Mouse (Mus musculus) cerebellum, postnatal 36 days (tissue): ENCODE results near the gene Safb.

Experiments used
- DNase-seq, 2 experiments: peaks; one replicate each; pipeline ENCODE4 v3.0.0; 2021 to 2022; ENCODE audit warnings: mixed read lengths in 2 of 2

The Safb gene

DNA sequence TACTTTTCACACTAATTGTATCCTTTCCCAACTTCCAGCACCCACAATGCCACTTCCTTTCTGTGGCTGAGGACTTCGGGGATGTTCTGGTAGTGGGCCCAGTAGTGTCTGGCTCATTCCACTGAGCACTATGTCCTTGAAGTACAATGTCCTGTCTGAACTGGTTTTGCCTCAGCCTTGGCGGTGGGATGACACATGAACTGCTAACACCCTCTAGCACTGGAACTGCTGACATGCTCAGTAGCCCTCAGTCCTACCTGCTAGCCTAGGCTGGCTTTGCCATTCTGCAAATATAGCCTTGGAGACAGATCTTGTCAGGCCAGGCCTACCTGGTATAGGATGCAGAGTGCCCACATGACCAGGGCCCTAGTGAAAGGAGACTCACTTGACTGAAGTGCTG, 22.8 kb upstream of the Safb start:
- no peak for DNase-seq

DNA sequence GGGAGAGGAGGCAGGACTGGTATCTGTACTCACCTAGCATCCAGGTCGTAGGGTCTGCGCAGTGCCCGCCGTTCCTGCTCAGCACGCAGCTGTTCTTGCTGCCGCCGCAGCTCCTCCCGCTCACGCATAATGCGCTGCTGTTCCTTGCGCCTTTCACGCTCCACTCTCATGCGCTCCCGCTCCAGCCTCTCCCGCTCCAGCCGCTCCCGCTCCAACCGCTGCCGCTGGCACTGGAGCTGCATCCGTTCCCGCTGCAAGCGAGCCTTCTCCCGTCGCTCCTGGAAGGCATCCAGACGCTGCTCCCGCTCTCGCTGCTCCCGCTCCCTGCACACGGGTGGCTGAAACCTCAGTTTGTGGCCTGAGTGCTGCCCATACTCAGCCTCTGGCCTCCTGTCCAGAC, 18.3 kb upstream of the Safb start:
- no peak for DNase-seq

DNA sequence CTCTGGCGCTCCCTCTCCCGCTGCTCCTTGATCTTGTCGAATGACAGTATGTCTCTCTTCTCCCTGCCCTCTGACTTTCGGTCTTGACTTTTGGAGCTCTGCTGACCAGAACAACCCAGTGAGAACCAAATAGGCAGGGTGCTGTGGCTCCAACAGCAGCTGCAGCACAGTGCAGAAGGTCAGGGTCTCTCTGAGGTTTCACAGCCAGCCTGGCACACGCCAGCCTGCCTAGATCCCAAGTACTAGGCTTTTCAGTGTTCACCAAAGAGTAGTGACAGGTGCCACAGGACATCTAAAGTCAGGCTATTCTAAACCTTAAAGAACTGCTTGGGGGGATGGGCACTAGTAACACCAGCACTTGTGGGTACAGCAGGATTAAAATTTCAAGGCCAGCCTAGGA, 17.7 kb upstream of the Safb start:
- no peak for DNase-seq

DNA sequence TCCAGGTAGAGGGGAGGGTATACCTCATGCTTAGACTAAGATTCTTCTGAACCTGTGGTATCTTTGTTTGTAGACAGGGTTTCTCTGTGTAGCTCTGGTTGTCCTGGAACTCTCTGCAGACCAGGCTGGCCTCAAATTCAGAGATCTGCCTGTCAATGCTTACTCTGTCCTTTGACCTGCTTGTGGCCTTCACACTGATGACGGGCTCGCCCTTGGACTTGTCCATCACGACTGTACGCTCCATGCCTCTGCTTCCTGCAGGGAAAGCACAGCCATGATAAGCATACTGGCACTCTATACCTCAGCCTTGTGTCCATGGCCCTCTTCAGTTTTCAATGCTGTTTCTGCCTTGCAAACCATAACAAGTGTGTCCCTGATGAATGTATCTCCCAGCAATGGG, 17.3 kb upstream of the Safb start:
- DNase-seq: no peak

DNA sequence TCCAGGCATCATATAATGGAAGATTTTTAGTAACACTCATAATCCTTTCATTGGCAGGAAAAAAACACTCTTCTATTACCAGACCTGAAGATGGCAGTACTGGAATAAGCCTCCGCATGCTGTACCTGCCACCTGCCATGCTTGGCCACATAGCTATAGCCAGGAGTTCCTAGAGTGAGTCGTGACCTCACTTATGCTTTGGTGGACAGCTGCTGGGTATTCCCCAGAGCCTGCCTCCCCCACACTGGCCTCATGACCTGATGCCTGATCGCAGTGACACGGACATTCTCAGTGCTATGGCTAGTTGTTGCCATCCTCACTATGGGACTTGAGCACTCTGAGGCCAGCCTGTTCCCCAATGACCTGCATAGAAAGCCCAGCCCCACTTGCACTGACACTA, 14.3 kb upstream of the Safb start:
- DNase-seq: peak in 1 of 2 experiments; percentile 24

DNA sequence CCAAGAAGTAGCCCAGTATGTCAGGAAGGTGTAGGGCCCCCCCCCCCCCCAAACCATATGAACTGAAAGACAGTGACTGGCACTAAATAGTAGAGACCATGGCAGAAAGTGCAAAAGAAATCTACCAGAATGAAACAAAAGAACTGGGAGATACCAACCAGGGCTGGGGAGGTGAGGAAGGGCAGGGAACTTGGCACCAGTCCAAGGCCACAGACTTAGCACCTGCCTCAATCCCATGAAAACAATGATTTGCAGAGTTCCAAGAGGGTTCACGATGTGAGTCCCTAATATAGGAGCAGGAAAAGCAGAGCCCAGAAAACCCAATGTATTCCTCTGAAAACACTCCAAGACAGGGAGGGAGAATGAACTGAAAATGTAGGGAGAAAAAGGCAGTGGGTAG, 12.5 kb upstream of the Safb start:
- peak in 1 of 2 experiments; percentile 28 for DNase-seq

DNA sequence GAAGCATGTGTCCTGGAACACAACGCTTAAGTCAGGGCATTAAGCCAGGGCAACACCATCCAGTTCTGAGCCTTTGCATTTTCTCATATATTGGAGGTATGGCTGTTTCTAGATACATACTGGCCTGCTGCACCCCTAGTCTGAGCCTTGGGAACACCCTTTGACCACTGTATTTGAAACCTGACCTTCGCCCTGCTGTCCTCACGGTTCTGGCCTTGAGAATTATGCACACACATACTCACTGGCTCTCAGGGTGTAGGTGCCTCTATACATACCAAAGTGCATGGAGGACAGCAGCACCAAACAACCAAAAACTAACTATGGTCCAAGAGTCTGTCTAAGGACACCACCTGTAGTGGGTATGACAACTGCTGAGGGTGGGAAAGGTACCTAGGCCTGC, 11.7 kb upstream of the Safb start:
- no peak for DNase-seq

DNA sequence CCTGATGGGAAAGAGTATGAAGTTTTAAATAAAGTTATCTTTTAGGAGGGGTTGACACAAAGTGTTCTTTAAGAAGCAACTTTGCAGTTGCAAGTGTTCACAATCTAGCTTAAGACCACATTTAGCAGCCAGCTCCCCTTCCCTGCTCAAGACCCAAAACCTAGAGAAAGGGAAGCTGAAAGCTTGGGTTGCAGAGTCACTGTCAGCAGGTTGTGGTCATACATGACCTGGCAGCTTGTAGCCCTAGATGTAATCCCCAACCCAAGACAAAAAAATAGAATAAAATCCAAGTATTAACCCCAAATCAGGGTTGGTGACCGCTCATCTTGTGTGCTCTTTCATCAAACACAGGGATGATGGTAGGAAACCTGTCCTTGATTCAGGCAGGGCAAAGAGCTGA, 1.6 kb upstream of the Safb start:
- DNase-seq: no peak

DNA sequence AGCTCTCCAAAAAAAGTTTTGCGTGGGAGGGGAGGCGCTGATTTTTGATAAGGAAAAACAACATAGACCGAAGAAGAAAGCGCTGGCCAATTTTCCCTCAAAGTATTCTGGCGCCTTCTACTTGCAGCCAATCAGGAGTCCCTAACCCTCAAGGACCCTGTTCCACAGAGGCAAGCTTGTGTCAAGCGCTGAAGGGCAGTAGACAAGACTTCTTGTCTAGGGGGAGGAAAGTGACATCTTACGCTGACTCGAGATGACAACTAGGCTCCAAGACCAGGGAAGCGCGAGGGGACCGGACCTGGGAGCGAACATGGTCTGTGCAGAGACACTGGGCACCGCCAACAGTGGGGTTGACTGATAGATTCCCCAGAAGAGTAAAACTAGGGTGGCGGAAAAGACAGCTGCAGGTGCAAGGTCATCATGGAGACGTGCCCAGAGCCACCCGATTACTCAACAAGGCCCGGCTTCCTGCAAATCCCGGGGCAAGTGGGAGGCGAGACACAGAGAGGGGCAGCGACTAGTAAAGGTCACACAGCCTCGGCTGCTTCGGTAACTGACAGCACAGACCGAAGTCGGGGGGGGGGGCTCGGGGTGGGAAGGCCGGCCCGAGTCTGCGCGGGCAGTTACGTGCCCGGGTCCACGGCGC, 891 bp upstream of the Safb start:
- peak; percentile 48 to 49 for DNase-seq

DNA sequence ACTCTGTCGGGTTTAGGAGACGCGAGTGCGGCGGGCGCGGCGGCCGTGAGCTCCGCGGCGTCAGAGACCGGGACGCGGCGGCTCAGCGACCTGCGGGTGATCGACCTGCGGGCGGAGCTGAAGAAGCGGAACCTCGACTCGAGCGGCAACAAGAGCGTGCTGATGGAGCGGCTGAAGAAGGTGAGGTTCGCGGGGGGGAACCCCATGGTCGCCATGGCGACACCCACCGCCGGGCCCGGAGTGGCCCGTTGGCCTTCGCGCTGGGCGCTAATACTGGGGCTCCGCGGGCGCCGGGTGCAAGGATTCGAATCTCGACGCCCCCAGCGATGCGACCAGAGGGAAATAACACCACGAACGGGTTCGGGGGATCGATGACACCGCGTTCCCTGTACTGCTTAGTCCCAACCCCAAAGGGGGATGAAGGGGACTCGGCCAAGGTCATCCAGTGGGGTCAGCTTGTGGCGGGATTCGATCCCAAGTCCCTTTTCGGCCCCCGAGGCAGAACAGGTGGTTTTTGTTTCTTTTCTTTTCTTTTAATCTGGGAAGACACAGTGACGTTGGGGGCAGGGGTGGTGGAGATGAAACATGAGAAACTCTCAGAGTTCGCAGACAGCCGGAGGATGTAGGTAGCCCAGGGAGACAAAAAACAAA, 671 bp downstream of the Safb start:
- DNase-seq: peak in 1 of 2 experiments; percentile 52

DNA sequence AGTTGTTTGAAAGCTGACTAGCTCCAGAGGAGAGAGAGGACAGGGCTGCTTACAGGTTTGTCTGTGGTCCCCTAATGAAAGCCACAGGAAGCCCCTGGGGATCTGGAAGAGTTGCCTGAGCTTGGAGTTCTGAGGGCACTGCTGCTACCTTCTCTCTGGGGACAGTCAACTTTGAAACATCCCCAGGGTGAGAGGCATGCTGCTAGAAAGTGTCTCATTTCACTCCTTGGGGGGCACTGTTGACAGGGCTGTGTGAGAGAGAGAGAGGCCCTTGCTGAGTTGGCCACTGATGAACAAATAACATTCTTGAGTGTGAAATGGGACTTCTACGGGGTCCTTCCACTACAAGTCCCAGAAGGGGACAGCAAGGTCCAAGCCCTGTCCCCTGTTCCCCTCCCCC, 3.1 kb downstream of the Safb start:
- DNase-seq: no peak

DNA sequence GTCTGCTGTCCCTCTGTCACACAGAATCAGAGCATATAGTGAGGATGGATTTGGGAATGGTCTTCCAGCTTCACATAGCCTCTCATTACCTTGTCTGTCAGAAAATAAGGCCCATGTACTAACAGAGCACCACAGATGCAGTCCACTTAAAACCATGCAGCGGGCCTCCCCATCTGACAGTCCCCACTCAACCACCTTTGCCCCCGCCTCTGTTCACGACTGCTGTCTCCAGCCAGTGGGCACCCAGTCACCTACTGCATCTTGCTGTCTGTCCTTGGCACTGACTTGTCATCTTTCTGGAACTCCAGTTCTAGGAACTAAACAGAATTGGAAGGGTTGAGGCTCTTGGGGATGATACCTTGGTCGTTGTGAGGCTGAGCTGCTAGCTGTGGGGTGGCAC, 4.3 kb downstream of the Safb start:
- no peak for DNase-seq

DNA sequence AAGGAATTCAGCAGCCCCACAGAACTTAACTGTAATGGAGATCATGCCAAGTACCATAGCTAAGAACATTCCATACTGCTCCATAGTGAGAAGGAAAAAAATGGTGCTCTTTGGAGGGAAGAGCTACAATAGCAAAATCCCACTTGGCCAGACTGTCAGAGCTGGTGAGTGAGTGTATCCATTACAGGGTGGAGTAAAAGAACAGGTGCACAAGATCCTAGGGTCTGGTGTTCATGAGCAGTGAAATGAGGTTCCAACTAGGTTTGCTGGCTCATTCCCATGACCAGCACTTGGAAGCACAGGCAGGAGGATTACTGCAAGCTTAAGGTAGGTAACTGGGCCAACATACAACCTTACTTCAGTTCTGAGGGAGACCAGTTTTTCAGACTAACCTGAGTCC, 7.9 kb downstream of the Safb start:
- no peak for DNase-seq

DNA sequence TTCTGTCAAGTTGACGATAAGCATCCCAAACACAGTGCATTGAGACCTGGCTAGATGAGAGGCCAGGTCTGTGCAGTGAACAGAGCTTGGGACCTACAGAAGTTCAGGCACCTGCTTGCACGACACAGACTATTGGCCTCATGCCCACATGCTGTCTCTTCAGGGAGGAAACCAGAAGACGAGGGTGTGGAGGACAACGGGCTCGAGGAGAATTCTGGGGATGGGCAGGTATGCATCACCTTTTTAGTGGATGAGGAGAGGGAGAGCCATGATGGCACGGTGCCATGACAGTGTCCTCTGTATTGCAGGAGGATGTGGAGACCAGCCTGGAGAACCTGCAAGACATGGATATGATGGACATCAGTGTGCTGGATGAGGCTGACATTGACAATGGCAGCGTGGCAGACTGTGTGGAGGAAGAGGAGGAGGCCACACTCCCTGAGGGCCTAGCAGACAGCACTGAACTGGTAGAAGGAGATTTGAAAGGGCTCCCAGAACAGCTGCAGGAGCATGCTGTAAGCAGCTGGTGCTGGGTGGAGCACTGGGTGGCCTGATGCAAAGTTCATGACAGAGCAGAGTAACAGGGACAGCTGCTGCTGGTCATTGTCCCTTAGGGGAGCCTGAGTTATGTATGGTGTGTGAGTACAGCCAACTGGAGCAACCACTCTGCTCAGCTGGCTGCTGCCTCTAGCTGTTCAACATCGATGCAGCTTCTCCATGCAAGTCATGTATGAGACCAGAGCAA, 9.1 kb downstream of the Safb start:
- peak; percentile 31 to 34 for DNase-seq

DNA sequence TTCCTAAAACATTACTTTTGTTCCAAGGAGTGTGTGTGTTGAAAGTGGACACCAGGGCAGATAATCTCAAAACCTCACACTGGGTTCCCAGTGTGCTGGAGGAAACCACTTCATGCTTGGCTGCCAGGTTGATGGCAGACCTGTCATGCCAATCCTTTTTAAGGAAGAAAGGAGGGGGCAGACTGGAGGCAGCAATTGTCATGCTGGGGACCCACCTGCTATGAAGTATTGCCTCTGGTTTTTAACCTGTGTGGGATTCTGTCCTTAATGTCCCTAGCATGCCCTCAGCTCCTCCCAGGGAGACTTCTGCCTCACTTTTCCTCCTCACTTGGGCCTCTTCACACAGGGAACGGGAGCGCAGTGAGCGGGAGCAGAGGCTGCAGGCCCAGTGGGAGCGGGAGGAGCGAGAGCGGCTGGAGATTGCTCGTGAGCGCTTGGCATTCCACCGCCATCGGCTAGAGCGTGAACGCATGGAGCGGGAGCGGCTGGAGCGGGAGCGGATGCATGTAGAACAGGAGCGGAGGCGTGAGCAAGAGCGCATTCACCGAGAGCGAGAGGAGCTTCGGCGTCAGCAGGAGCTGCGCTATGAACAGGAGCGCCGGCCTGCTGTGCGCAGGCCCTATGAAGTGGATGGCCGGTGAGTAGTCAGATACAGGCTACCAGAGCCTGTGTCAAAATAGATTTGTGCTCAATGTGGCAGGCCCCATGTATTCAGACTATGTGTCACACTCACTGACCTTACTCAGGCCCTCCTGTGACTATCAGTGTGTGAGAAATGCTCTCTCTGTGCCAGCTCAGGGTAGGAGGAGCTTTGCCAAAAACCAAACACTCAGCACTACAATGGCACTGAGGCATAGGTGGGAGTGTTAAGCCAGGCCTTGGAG, 18.8 kb downstream of the Safb start:
- peak; percentile 49 to 58 for DNase-seq

DNA sequence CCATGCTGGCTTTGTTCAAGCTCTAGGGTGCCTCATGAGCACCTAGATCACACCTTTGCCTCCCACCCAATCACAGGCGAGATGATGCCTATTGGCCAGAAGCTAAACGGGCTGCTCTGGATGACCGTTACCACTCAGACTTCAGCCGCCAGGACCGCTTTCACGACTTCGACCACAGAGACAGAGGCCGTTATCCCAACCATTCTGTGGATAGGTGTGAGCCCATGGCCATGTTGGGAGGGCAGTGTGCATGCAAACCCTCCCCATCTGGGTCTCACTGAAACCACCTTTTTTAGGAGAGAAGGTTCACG, 19.4 kb downstream of the Safb start:
- no peak for DNase-seq

DNA sequence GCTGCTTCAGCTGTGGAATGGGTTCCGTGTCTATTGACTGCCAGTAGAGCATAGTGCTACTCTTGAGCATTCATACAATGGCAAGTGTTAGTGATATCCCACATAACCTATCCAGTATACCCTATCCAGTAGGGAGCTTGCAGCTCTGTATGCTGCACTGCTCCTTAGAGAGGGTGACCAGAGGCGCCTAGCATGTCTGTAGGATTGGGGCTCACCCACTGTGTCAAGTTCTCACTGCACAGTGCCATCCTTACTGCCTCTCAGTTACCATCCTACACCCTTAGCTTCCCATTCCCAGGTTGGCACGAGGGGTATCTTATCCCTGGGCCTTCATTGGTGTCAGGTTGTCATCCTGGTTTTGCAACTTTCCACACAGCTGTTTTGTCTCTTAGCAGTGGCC, 19.8 kb downstream of the Safb start:
- DNase-seq: no peak

DNA sequence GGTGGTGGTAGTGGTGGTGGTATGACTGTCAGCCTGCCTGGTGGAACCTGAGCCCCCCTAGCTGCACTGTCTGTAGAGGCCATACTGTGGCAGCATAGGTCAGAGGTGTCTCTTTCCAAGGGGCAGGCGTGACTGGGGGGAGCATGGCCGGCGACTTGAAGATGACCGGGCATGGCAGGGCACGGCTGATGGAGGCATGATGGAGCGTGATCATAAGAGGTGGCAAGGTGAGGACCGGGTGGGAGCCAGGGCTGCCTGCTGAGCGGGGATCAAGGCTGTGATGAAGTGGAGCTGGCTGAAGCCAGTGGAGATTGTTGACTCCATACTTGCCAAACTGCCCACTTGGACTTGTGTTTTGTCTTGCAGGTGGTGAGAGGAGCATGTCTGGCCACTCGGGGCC, 20.8 kb downstream of the Safb start:
- DNase-seq: no peak

DNA sequence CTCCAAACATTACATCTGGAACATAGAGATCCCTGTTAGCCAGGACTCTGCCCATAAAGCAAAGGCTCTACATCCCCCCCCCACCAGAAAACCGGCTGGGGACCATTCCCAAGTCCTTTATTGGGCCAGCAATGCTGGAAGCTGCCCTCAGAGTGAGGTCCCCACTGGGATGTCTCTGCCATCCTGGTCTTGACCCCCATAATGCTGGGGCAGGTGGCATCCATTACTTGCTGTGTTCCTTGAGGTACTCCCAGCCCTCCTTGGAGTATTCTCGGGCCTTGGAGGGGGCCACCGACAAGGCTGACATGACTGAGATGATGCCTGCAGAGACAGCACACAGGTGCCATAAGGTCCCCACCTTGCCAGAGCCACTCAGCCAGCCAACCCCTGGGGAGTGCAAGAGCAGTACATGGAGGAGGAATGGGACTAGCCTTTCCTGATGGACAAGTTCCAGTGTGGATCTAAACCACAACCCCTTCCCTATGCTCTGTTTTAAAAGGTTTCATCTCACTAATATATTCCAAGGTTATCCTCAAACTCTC, 23.0 kb downstream of the Safb start:
- DNase-seq: no peak

DNA sequence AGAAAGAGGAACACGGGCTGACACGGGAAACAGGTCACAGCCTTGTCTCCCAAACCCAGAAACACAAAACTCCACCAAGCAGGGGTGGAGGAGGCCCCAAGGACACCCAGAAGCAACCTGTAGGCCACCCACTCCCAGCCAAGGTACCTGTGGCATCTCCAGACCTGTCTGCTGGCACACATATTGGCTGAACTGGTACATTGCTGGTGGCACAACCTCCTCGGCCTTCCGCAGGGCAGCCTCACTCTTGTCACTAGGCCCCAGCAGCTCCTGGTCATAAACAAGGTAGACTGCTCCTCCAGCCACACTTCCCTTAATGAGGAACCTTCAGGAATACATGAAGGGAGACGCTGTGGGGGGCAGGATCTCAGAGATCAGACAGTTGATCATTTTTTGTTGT, 24.1 kb downstream of the Safb start:
- no peak for DNase-seq

DNA sequence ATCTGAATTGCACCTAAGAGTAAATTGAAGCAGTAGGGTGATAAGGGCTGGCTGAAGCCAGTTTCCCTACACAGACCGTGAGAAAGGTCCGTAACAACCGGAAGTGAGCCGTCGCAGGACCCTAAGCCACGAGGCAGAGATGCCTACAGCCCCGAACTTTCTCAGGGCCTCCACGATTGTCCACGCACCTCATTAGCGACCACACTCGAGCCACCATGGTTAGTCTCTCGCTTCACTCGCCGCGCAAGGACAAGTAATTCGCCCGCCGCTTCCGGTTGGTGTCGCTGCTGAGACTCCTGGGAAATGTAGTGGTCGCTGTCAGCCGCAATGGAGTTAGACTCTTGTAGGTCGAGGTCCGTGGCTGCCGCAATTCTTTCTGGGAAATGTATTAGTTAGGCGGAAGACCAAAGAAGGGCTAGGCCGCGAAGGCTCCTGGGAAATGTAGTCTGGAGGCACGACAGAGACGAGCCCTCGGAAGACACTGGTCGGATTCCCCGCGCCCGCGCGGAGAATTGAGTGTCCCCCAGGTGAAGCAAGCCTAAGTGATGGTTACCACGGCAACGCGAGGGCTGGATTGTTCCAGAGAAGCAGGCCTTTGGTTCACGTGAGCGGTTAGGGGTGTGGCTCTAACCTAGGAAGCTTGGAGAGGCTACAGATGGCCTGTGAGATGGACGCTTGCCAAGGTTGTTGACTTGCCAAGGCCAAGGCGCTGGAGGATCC, 25.0 kb downstream of the Safb start, which contains the start of gene 2410015M20Rik:
TSS of gene 2410015M20Rik (minus strand) at position 320 of the 720 bp plus-strand sequence.
- DNase-seq: peak; percentile 94 to 97

DNA sequence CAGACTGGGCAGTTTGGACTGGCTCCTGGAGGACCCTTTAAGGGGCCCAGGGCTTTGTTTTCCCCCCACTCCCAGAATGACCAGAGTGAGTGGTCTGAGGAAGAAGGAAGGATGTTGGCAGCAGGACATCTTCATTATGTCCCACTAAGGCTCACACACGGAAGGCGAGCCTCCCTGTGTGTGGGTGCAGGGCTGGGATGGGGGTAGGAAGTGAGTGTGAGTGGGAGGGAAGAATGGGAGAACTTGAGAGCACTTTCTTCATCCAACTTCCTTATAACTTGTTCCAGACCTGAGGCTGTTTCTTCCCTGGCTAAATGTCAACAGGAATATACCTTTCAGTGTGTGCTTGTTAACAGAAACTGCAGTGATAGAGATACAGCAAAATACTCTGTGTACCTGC, 26.7 kb downstream of the Safb start:
- no peak for DNase-seq
